Mouse (Mus musculus) MEL (cell line): ENCODE results near the gene Mus81. TPM values are rescaled to one million over a fixed set of nuclear protein-coding genes. Genes with fewer than 3 reads are reported as not detected.

Source experiments
- DNase-seq: peaks from one replicate; pipeline ENCODE4 v3.0.0; 2011; ENCODE audit warnings: low read depth, low spot score
- H3K27ac ChIP-seq: 2 replicates; pipeline ENCODE4 v1.5.1; 2012; ENCODE audit warnings: low read depth, mild to moderate bottlenecking, control low read depth, low read length, moderate library complexity; ENCODE audit not compliant: control insufficient read depth
- H3K27me3 ChIP-seq, 2 experiments: fragments of 150-350 bp in 1 of 2; sonication (generic) in 1 of 2; 2 replicates each; pipeline ENCODE4 v1.6.1; 2012; ENCODE audit warnings: low read length in 2 of 2, mild to moderate bottlenecking in 2 of 2, improper control_type of control experiment in 1 of 2, moderate library complexity in 1 of 2; ENCODE audit not compliant: insufficient read depth in 2 of 2, control insufficient read depth in 1 of 2
- H3K36me3 ChIP-seq, 2 experiments: 2 replicates each; pipeline ENCODE4 v1.6.1; 2012 to 2014; ENCODE audit warnings: low read length in 2 of 2, improper control_type of control experiment in 1 of 2, inconsistent platforms in 1 of 2, mild to moderate bottlenecking in 1 of 2; ENCODE audit not compliant: insufficient read depth in 2 of 2, control insufficient read depth in 1 of 2
- H3K4me1 ChIP-seq, 2 experiments: fragments of 150-350 bp in 1 of 2; sonication (generic) in 1 of 2; 2 replicates each; pipeline ENCODE4 v1.6.1; 2012; ENCODE audit warnings: low read length in 2 of 2, improper control_type of control experiment in 1 of 2, mild to moderate bottlenecking in 1 of 2; ENCODE audit not compliant: insufficient read depth in 2 of 2, control insufficient read depth in 1 of 2
- H3K4me3 ChIP-seq, 2 experiments: fragments of 150-350 bp in 1 of 2; sonication (generic) in 1 of 2; 2 replicates each; pipeline ENCODE4 v1.5.1; 2012; ENCODE audit warnings: low read depth in 2 of 2, low read length in 2 of 2, mild to moderate bottlenecking in 2 of 2, moderate library complexity in 2 of 2, control low read depth in 1 of 2, improper control_type of control experiment in 1 of 2; ENCODE audit not compliant: control insufficient read depth in 1 of 2, insufficient read depth in 1 of 2
- H3K79me2 ChIP-seq: 2 replicates; pipeline ENCODE4 v1.6.1; 2012; ENCODE audit warnings: mild to moderate bottlenecking, low read length, moderate library complexity; ENCODE audit not compliant: control insufficient read depth, poor library complexity, insufficient read depth
- H3K9ac ChIP-seq: 2 replicates; pipeline ENCODE4 v1.6.1; 2012; ENCODE audit warnings: low read depth, mild to moderate bottlenecking, control low read depth, low read length, moderate library complexity; ENCODE audit not compliant: control insufficient read depth, poor library complexity, severe bottlenecking
- H3K9me3 ChIP-seq: fragments of 150-350 bp; sonication (generic); replicated peaks from 2 replicates; pipeline ENCODE4 v1.6.1; 2012; ENCODE audit warnings: mild to moderate bottlenecking, low read length, improper control_type of control experiment, moderate library complexity; ENCODE audit not compliant: insufficient read depth
- CHD1 ChIP-seq: IDR thresholded peaks from 2 replicates; pipeline ENCODE4 v1.6.1; 2012; ENCODE audit warnings: low read depth, mild to moderate bottlenecking, inconsistent platforms, low read length, improper control_type of control experiment
- CTCF ChIP-seq, 3 experiments: IDR thresholded peaks in 2 of 3; conservative IDR thresholded peaks in 1 of 3; 2 replicates each; pipeline ENCODE4 v1.5.1; 2011 to 2012; ENCODE audit warnings: low read length in 3 of 3, low read depth in 2 of 3, mild to moderate bottlenecking in 2 of 3, improper control_type of control experiment in 1 of 3, inconsistent platforms in 1 of 3, mixed read lengths in 1 of 3, moderate library complexity in 1 of 3; ENCODE audit not compliant: control insufficient read depth in 1 of 3, insufficient read depth in 1 of 3, poor library complexity in 1 of 3, severe bottlenecking in 1 of 3
- E2F4 ChIP-seq: IDR thresholded peaks from 2 replicates; pipeline ENCODE4 v1.6.1; 2011; ENCODE audit warnings: low read depth, low read length, improper control_type of control experiment, borderline replicate concordance
- ELF1 ChIP-seq: IDR thresholded peaks from 2 replicates; pipeline ENCODE4 v1.6.1; 2014; ENCODE audit warnings: low read depth, mild to moderate bottlenecking, inconsistent platforms, low read length, improper control_type of control experiment, moderate library complexity
- EP300 ChIP-seq, 2 experiments: IDR thresholded peaks; 2 replicates each; pipeline ENCODE4 v1.6.1; 2011; ENCODE audit warnings: improper control_type of control experiment in 2 of 2, low read length in 2 of 2, low read depth in 1 of 2, mild to moderate bottlenecking in 1 of 2
- ETS1 ChIP-seq: IDR thresholded peaks from 2 replicates; pipeline ENCODE4 v1.6.1; 2012; ENCODE audit warnings: low read depth, mild to moderate bottlenecking, inconsistent platforms, low read length, improper control_type of control experiment, moderate library complexity
- GABPA ChIP-seq: IDR thresholded peaks from 2 replicates; pipeline ENCODE4 v1.6.1; 2012; ENCODE audit warnings: low read depth, mild to moderate bottlenecking, inconsistent platforms, low read length, improper control_type of control experiment, moderate library complexity
- HCFC1 ChIP-seq: IDR thresholded peaks from 2 replicates; pipeline ENCODE4 v1.6.1; 2012; ENCODE audit warnings: low read depth, mild to moderate bottlenecking, inconsistent platforms, low read length, improper control_type of control experiment, moderate library complexity
- JUND ChIP-seq: IDR thresholded peaks from 2 replicates; pipeline ENCODE4 v1.6.1; 2011; ENCODE audit warnings: low read depth, mild to moderate bottlenecking, improper control_type of control experiment, low read length
- KAT2A ChIP-seq: conservative IDR thresholded peaks from 2 replicates; pipeline ENCODE4 v1.6.1; 2012; ENCODE audit warnings: low read depth, low read length, improper control_type of control experiment, inconsistent platforms
- MAX ChIP-seq: IDR thresholded peaks from 2 replicates; pipeline ENCODE4 v1.6.1; 2011; ENCODE audit warnings: low read length, improper control_type of control experiment
- MEF2A ChIP-seq: IDR thresholded peaks from 2 replicates; pipeline ENCODE4 v1.6.1; 2014; ENCODE audit warnings: low read depth, mild to moderate bottlenecking, inconsistent platforms, low read length, improper control_type of control experiment; ENCODE audit not compliant: poor library complexity, insufficient replicate concordance, severe bottlenecking; ENCODE audit errors: extremely low read depth
- MXI1 ChIP-seq: IDR thresholded peaks from 2 replicates; pipeline ENCODE4 v1.6.1; 2011; ENCODE audit warnings: mild to moderate bottlenecking, low read depth, low read length, improper control_type of control experiment
- MYB ChIP-seq: IDR thresholded peaks from 2 replicates; pipeline ENCODE4 v1.6.1; 2011; ENCODE audit warnings: mild to moderate bottlenecking, low read depth, low read length, improper control_type of control experiment
- MYC ChIP-seq: IDR thresholded peaks from 2 replicates; pipeline ENCODE4 v1.6.1; 2011; ENCODE audit warnings: low read depth, mild to moderate bottlenecking, low read length, improper control_type of control experiment, moderate library complexity
- NELFE ChIP-seq: IDR thresholded peaks from 2 replicates; pipeline ENCODE4 v1.6.1; 2011; ENCODE audit warnings: low read depth, low read length, improper control_type of control experiment
- POLR2A ChIP-seq, 2 experiments: IDR thresholded peaks; 2 replicates each; pipeline ENCODE4 v1.6.1; 2011 to 2012; ENCODE audit warnings: low read length in 2 of 2, mild to moderate bottlenecking in 2 of 2, control low read depth in 1 of 2, improper control_type of control experiment in 1 of 2, low read depth in 1 of 2, moderate library complexity in 1 of 2; ENCODE audit not compliant: control insufficient read depth in 1 of 2, insufficient read depth in 1 of 2, poor library complexity in 1 of 2
- POLR2AphosphoS2 ChIP-seq: IDR thresholded peaks from 2 replicates; pipeline ENCODE4 v1.6.1; 2011; ENCODE audit warnings: low read length, improper control_type of control experiment
- POLR2AphosphoS5 ChIP-seq: IDR thresholded peaks from 2 replicates; pipeline ENCODE4 v1.6.1; 2012; ENCODE audit warnings: low read depth, borderline replicate concordance, mild to moderate bottlenecking, inconsistent platforms, low read length, moderate library complexity, mixed read lengths
- RAD21 ChIP-seq: IDR thresholded peaks from 2 replicates; pipeline ENCODE4 v1.6.1; 2011; ENCODE audit warnings: mild to moderate bottlenecking, low read depth, low read length, improper control_type of control experiment
- RCOR1 ChIP-seq: IDR thresholded peaks from 2 replicates; pipeline ENCODE4 v1.6.1; 2012; ENCODE audit warnings: low read depth, mild to moderate bottlenecking, inconsistent platforms, low read length, improper control_type of control experiment
- TAL1 ChIP-seq: IDR thresholded peaks from 2 replicates; pipeline ENCODE4 v1.6.1; 2012; ENCODE audit warnings: mild to moderate bottlenecking, inconsistent platforms, low read length, moderate library complexity, mixed read lengths
- TBP ChIP-seq: IDR thresholded peaks from 2 replicates; pipeline ENCODE4 v1.8.0; 2011; ENCODE audit warnings: low read depth, low read length, improper control_type of control experiment
- UBTF ChIP-seq: IDR thresholded peaks from 2 replicates; pipeline ENCODE4 v1.6.1; 2012; ENCODE audit warnings: low read depth, mild to moderate bottlenecking, inconsistent platforms, low read length, improper control_type of control experiment, moderate library complexity, borderline replicate concordance; ENCODE audit not compliant: insufficient read depth
- USF2 ChIP-seq, 2 experiments: IDR thresholded peaks; 2 replicates each; pipeline ENCODE4 v1.6.1; 2011 to 2012; ENCODE audit warnings: improper control_type of control experiment in 2 of 2, low read length in 2 of 2, borderline replicate concordance in 1 of 2, inconsistent platforms in 1 of 2, low read depth in 1 of 2, mild to moderate bottlenecking in 1 of 2; ENCODE audit not compliant: insufficient read depth in 1 of 2
- ZC3H11A ChIP-seq: IDR thresholded peaks from 2 replicates; pipeline ENCODE4 v1.6.1; 2012; ENCODE audit warnings: low read depth, mild to moderate bottlenecking, inconsistent platforms, low read length, improper control_type of control experiment
- ZKSCAN1 ChIP-seq: IDR thresholded peaks from 2 replicates; pipeline ENCODE4 v1.6.1; 2012; ENCODE audit warnings: low read depth, mild to moderate bottlenecking, inconsistent platforms, low read length, improper control_type of control experiment, moderate library complexity
- ZMIZ1 ChIP-seq: IDR thresholded peaks from 2 replicates; pipeline ENCODE4 v1.6.1; 2012; ENCODE audit warnings: low read depth, mild to moderate bottlenecking, inconsistent platforms, low read length, improper control_type of control experiment, moderate library complexity
- polyA plus RNA-seq, 2 experiments: library from polyadenylated mRNA; stranded (reverse) in 1 of 2; unstranded in 1 of 2; fragments of >175 nt in 1 of 2; fragments of >200 nt in 1 of 2; gene quantifications; 2 replicates each; pipeline versions ENCODE4 v1.2.1 to v1.2.4; 2012; ENCODE audit warnings: low replicate concordance in 2 of 2, low read depth in 1 of 2; ENCODE audit not compliant: insufficient read length in 2 of 2, insufficient read depth in 1 of 2, missing spikeins in 1 of 2
- total RNA-seq: library from RNA; depleted of rRNA; stranded (reverse); fragments of 300-350 nt; gene quantifications from 2 replicates; pipeline ENCODE4 v1.2.3, GENCODE M21; 2012

Mus81 gene
- total and polyA plus RNA-seq, 3 experiments, result 38.9 to 50.5 TPM; not detected in 1

GRCm38 (mm10) chr19:5513005-5513349, 24.8 kb upstream of the Mus81 start:
- no peak for DNase-seq
- peaks cover 13% of the 10 kb centered on the region for H3K79me2 ChIP-seq
- peak overlapping the region; percentile 85 for H3K27ac ChIP-seq
- H3K36me3 ChIP-seq, result peaks cover 0 to 11% of the 10 kb centered on the region in 2 experiments; a peak in 2 of 4 replicates
- TF ChIP-seq ELF1, result no peak
- no peak for TF ChIP-seq POLR2AphosphoS2
- no peak for TF ChIP-seq CHD1
- TF ChIP-seq EP300 (IDR thresholded peaks at IDR 0.05; ENCODE audit: low read depth in 1 of 2, low read length in 2 of 2), result no peak
- no peak for TF ChIP-seq ETS1
- TF ChIP-seq POLR2AphosphoS5, result no peak
- TF ChIP-seq MYB, result no peak
- peak in 1 of 2 experiments; percentile 24; a peak in 1 of 4 replicates for TF ChIP-seq POLR2A (IDR thresholded peaks at IDR 0.05; ENCODE audit: control insufficient read depth in 1 of 2, insufficient read depth in 1 of 2, low read depth in 1 of 2, low read length in 2 of 2, poor library complexity in 1 of 2)
- TF ChIP-seq GABPA, result no peak
- TF ChIP-seq NELFE, result no peak
- TF ChIP-seq TBP, result peak; percentile 98
- no peak for TF ChIP-seq USF2 (IDR thresholded peaks at IDR 0.05; ENCODE audit: borderline replicate concordance in 1 of 2, insufficient read depth in 1 of 2, low read depth in 1 of 2, low read length in 2 of 2)
- 0 out of 2 replicates have a peak, but pooled peaks have one; percentile 9 for TF ChIP-seq MAX
- H3K4me1 ChIP-seq, result peaks cover 2 to 11% of the 10 kb centered on the region in 2 experiments; a peak in 3 of 4 replicates
- H3K9ac ChIP-seq, result peak overlapping the region; percentile 58
- no peaks in the 10 kb centered on the region for H3K9me3 ChIP-seq
- H3K27me3 ChIP-seq, result no peaks in the 10 kb centered on the region
- H3K4me3 ChIP-seq, result peak overlapping the region; percentile 47 to 51

GRCm38 (mm10) chr19:5512091-5513004, 24.1 kb upstream of the Mus81 start:
- H3K27me3 ChIP-seq, result no peaks in the 10 kb centered on the region
- peak overlapping the region; percentile 98 for H3K27ac ChIP-seq
- DNase-seq, result peak; percentile 96
- H3K9me3 ChIP-seq, result no peaks in the 10 kb centered on the region
- H3K9ac ChIP-seq, result peak overlapping the region; percentile 89
- H3K4me1 ChIP-seq, result peaks cover 2 to 8% of the 10 kb centered on the region in 2 experiments; a peak in 3 of 4 replicates
- peaks cover 14% of the 10 kb centered on the region for H3K79me2 ChIP-seq
- H3K36me3 ChIP-seq, result peaks cover 0 to 8% of the 10 kb centered on the region in 2 experiments; a peak in 2 of 4 replicates
- H3K4me3 ChIP-seq, result peak overlapping the region; percentile 77 to 88
- TF ChIP-seq E2F4 (no peak), MEF2A (no peak), MYB (no peak), ZKSCAN1 (no peak), CTCF (IDR thresholded peaks at IDR 0.05 in 2 of 3, conservative IDR thresholded peaks at IDR 0.05 in 1 of 3; ENCODE audit: control insufficient read depth in 1 of 3, insufficient read depth in 1 of 3, low read depth in 2 of 3, low read length in 3 of 3, poor library complexity in 1 of 3, severe bottlenecking in 1 of 3) (no peak), RAD21 (no peak), TAL1 (peak; percentile 7; the same call in 1 of the 2 replicates), HCFC1 (peak; percentile 61; the same call in 1 of the 2 replicates), ZC3H11A (no peak; the same call in 1 of the 2 replicates), POLR2AphosphoS5 (no peak), UBTF (no peak), CHD1 (no peak), JUND (no peak), KAT2A (no peak), POLR2AphosphoS2 (0 out of 2 replicates have a peak, but pooled peaks have one; percentile 49), RCOR1 (peak; percentile 70), GABPA (no peak), MXI1 (no peak), MYC (peak; percentile 45; the same call in 1 of the 2 replicates), MAX (0 out of 2 replicates have a peak, but pooled peaks have one; percentile 31), ZMIZ1 (0 out of 2 replicates have a peak, but pooled peaks have one; percentile 55)
